Mouse (Mus musculus) intestine, postnatal 0 days (tissue): ENCODE data around the gene Aldh3a2. TPM values are rescaled to one million over a fixed set of nuclear protein-coding genes. Genes with fewer than 3 reads are reported as not detected.

ENCODE experiments used
- ATAC-seq: fragments of 200-750 bp; cut with Nextera tagmentation; 2 replicates; pipeline ENCODE4 v1.8.0; 2017; ENCODE audit warnings: mild to moderate bottlenecking, moderate TSS enrichment, moderate library complexity
- H3K27ac ChIP-seq: fragments of 300-500 bp; sonication (generic); 2 replicates; pipeline ENCODE4 v1.5.1; 2014; ENCODE audit warnings: mild to moderate bottlenecking, low read depth, low read length, moderate library complexity
- H3K27me3 ChIP-seq: fragments of 300-500 bp; sonication (generic); replicated peaks from 2 replicates; pipeline ENCODE4 v1.6.1; 2014; ENCODE audit warnings: low read length, mixed read lengths; ENCODE audit not compliant: control insufficient read depth, insufficient read depth
- H3K36me3 ChIP-seq: fragments of 300-500 bp; sonication (generic); 2 replicates; pipeline ENCODE4 v1.6.1; 2014; ENCODE audit warnings: mild to moderate bottlenecking, moderate library complexity; ENCODE audit not compliant: control insufficient read depth, insufficient read depth
- H3K4me1 ChIP-seq: fragments of 300-500 bp; sonication (generic); replicated peaks from 2 replicates; pipeline ENCODE4 v1.6.1; 2014; ENCODE audit warnings: antibody characterized with exemption, low read length, mixed read lengths; ENCODE audit not compliant: control insufficient read depth, insufficient read depth
- H3K4me2 ChIP-seq: fragments of 300-500 bp; sonication (generic); replicated peaks from 2 replicates; pipeline ENCODE4 v1.6.1; 2014; ENCODE audit warnings: low read depth, mild to moderate bottlenecking, moderate library complexity
- H3K4me3 ChIP-seq: fragments of 300-500 bp; sonication (generic); 2 replicates; pipeline ENCODE4 v1.5.1; 2014; ENCODE audit warnings: low read depth, low read length
- H3K9ac ChIP-seq: fragments of 300-500 bp; sonication (generic); 2 replicates; pipeline ENCODE4 v1.6.1; 2014; ENCODE audit warnings: mild to moderate bottlenecking, low read depth, low read length
- H3K9me3 ChIP-seq: fragments of 300-500 bp; sonication (generic); 2 replicates; pipeline ENCODE4 v1.6.1; 2016; ENCODE audit warnings: mixed run types; ENCODE audit not compliant: control insufficient read depth
- CTCF ChIP-seq: sonication (generic); IDR thresholded peaks from 2 replicates; pipeline ENCODE4 v1.5.1; 2016; ENCODE audit warnings: low read depth, mild to moderate bottlenecking, control low read depth, antibody characterized with exemption, moderate library complexity
- WGBS: fragments of 180-500 bp; shearing (Covaris S2); extraction: QIAGEN DNeasy Blood & Tissue Kit; methylation state at CpG from one replicate; pipeline ENCODE4 v1.1.7; 2014; 5-methylcytosine and 5-hydroxymethylcytosine counted together
- polyA plus RNA-seq: library from polyadenylated mRNA; unstranded; fragments of >200 nt; fragmentation: Nextera tagmentation; extraction: Ambion mirVana; gene quantifications from 2 replicates; pipeline ENCODE4 v1.2.1, GENCODE M21; 2015

Aldh3a2 gene
- polyA plus RNA-seq, 1 experiment from 2014 or later: 63.1 TPM

- no peak for ATAC-seq
- no peak for TF ChIP-seq CTCF
- no peaks in the 10 kb centered on the region for H3K4me1 ChIP-seq
- no peak overlapping the region for H3K4me3 ChIP-seq
- no peak overlapping the region for H3K27ac ChIP-seq
- H3K27me3 ChIP-seq: no peaks in the 10 kb centered on the region
- no peaks in the 10 kb centered on the region for H3K36me3 ChIP-seq
- WGBS: 85% methylated on average over 9 of the region's 9 CpGs
- H3K9me3 ChIP-seq: no peaks in the 10 kb centered on the region
- no peak overlapping the region for H3K4me2 ChIP-seq
- H3K9ac ChIP-seq: no peak overlapping the region
Observed at GRCm38 (mm10) chr11:61222971-61223745, 44.1 kb downstream of the Aldh3a2 start.

- no peak overlapping the region for H3K4me3 ChIP-seq
- WGBS: 61% methylated on average over 1 of the region's 1 CpGs
- no peak for ATAC-seq
- no peaks in the 10 kb centered on the region for H3K27me3 ChIP-seq
- TF ChIP-seq CTCF: no peak
- H3K27ac ChIP-seq: no peak overlapping the region
- no peak overlapping the region for H3K4me2 ChIP-seq
- no peak overlapping the region for H3K9ac ChIP-seq
- H3K4me1 ChIP-seq: no peaks in the 10 kb centered on the region
- no peaks in the 10 kb centered on the region for H3K36me3 ChIP-seq
- no peaks in the 10 kb centered on the region for H3K9me3 ChIP-seq
Observed at GRCm38 (mm10) chr11:61222007-61222406, 45.3 kb downstream of the Aldh3a2 start.

GRCm38 (mm10) chr11:61220156-61220881 is 46.9 kb downstream of the Aldh3a2 start:
- Histone ChIP-seq H3K27me3 (no peaks in the 10 kb centered on the region), H3K4me3 (no peak overlapping the region), H3K9me3 (no peaks in the 10 kb centered on the region), H3K4me2 (no peak overlapping the region), H3K36me3 (no peaks in the 10 kb centered on the region), H3K27ac (no peak overlapping the region), H3K4me1 (no peaks in the 10 kb centered on the region), H3K9ac (no peak overlapping the region)
- ATAC-seq: no peak
- TF ChIP-seq CTCF: peak; percentile 54
- WGBS: 51% methylated on average over 9 of the region's 9 CpGs

- no peak for ATAC-seq
- Histone ChIP-seq H3K4me3 (no peak overlapping the region), H3K9ac (no peak overlapping the region), H3K27me3 (peaks cover 9% of the 10 kb centered on the region; the same call in 1 of the 2 replicates), H3K27ac (no peak overlapping the region), H3K4me2 (no peak overlapping the region), H3K36me3 (no peaks in the 10 kb centered on the region), H3K4me1 (no peaks in the 10 kb centered on the region), H3K9me3 (no peaks in the 10 kb centered on the region)
- TF ChIP-seq CTCF: no peak
- WGBS: 70% methylated on average over 3 of the region's 3 CpGs
Observed at GRCm38 (mm10) chr11:61215936-61216335, 51.3 kb downstream of the Aldh3a2 start.

GRCm38 (mm10) chr11:61212102-61212501 is 55.2 kb downstream of the Aldh3a2 start:
- peak; percentile 60 for TF ChIP-seq CTCF
- Histone ChIP-seq H3K9ac (no peak overlapping the region), H3K4me3 (no peak overlapping the region), H3K9me3 (no peaks in the 10 kb centered on the region), H3K27me3 (peaks cover 9% of the 10 kb centered on the region; the same call in 1 of the 2 replicates), H3K27ac (no peak overlapping the region), H3K4me2 (no peak overlapping the region), H3K4me1 (no peaks in the 10 kb centered on the region), H3K36me3 (no peaks in the 10 kb centered on the region)
- WGBS: 40% methylated on average over 20 of the region's 20 CpGs
- ATAC-seq: no peak

- Histone ChIP-seq H3K4me1 (no peaks in the 10 kb centered on the region), H3K27ac (no peak overlapping the region), H3K27me3 (peaks cover 9% of the 10 kb centered on the region; the same call in 1 of the 2 replicates), H3K4me2 (no peak overlapping the region), H3K4me3 (no peak overlapping the region), H3K9ac (no peak overlapping the region), H3K9me3 (no peaks in the 10 kb centered on the region), H3K36me3 (no peaks in the 10 kb centered on the region)
- ATAC-seq: no peak
- no peak for TF ChIP-seq CTCF
- 68% methylated on average over 10 of the region's 10 CpGs for WGBS
Observed at GRCm38 (mm10) chr11:61208316-61208715, 58.9 kb downstream of the Aldh3a2 start.
